Mouse (Mus musculus) heart, postnatal 0 days (tissue): ENCODE results near the gene Nme3.

Source experiments
- CTCF ChIP-seq: IDR thresholded peaks from 2 replicates; pipeline ENCODE4 v1.5.1; 2016; ENCODE audit warnings: antibody characterized with exemption, control low read depth, low read depth
- EP300 ChIP-seq: IDR thresholded peaks from 2 replicates; pipeline ENCODE4 v1.6.1; 2016; ENCODE audit warnings: antibody characterized with exemption, low read depth

DNA sequence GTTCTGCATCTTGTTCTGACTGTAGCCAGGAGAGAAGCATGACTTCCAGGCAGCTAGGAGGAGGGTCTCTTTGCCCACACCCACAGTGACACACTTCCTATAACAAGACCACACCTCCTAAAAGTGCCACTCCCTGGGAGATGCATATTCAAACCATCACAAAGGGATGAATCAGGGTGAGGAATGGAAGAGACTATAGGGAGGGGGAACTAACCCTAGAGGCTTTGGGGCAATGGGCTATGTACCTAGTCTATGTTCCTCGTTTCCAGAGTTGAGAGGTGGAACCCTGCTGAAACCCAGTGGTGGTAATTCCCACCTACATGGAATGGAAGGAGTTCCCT is 21.9 kb upstream of the Nme3 start:
- TF ChIP-seq CTCF (no peak), EP300 (no peak)
